Mouse (Mus musculus): ENCODE measurements at regions not wholly inside any gene's neighbourhood (a gene's known extent, or its start where the extent isn't known, plus 50 kb on each side); places are given as distances from the start of the nearest gene placed in this dataset.

- Histone ChIP-seq H3K36me3 (ENCODE audit: control insufficient read depth, insufficient read depth) (no peaks in the 10 kb centered on the region), H3K4me3 (ENCODE audit: low read length) (peak overlapping the region; percentile 35), H3K4me2 (ENCODE audit: low read depth, low read length) (peak overlapping the region; percentile 61), H3K27me3 (ENCODE audit: control insufficient read depth, insufficient read depth, low read length) (no peaks in the 10 kb centered on the region), H3K9ac (ENCODE audit: low read length) (peak overlapping the region; percentile 61; the same call in 1 of the 2 replicates), H3K27ac (ENCODE audit: low read length) (no peak overlapping the region), H3K9me3 (replicated peaks; ENCODE audit: control insufficient read depth, low read length) (no peaks in the 10 kb centered on the region), H3K4me1 (ENCODE audit: control insufficient read depth, insufficient read depth, low read length) (peaks cover 4% of the 10 kb centered on the region)
- WGBS, result 11% methylated on average over 14 of the region's 14 CpGs
- ATAC-seq (replicated peaks; ENCODE audit: extremely low read depth, insufficient read depth, low FRiP score), result peak; percentile 45
These were observed 92.9 kb upstream of the Castor2 start for GRCm38 (mm10) chr5:134006470-134007126.

- WGBS, result 58% methylated on average over 3 of the region's 3 CpGs
- Histone ChIP-seq H3K4me1 (ENCODE audit: control insufficient read depth, insufficient read depth, low read length) (peaks cover 4% of the 10 kb centered on the region), H3K27ac (ENCODE audit: low read length) (no peak overlapping the region), H3K4me3 (ENCODE audit: low read length) (no peak overlapping the region), H3K27me3 (ENCODE audit: control insufficient read depth, insufficient read depth, low read length) (no peaks in the 10 kb centered on the region), H3K9me3 (replicated peaks; ENCODE audit: control insufficient read depth, low read length) (no peaks in the 10 kb centered on the region), H3K36me3 (ENCODE audit: control insufficient read depth, insufficient read depth) (no peaks in the 10 kb centered on the region), H3K9ac (ENCODE audit: low read length) (no peak overlapping the region), H3K4me2 (ENCODE audit: low read depth, low read length) (no peak overlapping the region)
- ATAC-seq (replicated peaks; ENCODE audit: extremely low read depth, insufficient read depth, low FRiP score), result no peak
These were observed 93.5 kb upstream of the Castor2 start for GRCm38 (mm10) chr5:134006001-134006400.

- 39% methylated on average over 3 of the region's 3 CpGs for WGBS
These were observed 99.4 kb upstream of the Castor2 start for GRCm38 (mm10) chr5:134000100-134000499.

GRCm38 (mm10) chr5:133999698-134000097 is 99.8 kb upstream of the Castor2 start:
- H3K27ac ChIP-seq (ENCODE audit: low read length), result no peak overlapping the region
- WGBS, result 31% methylated on average over 5 of the region's 5 CpGs
- no peaks in the 10 kb centered on the region for H3K27me3 ChIP-seq (ENCODE audit: control insufficient read depth, insufficient read depth, low read length)
- no peak overlapping the region for H3K4me3 ChIP-seq (ENCODE audit: low read length)
- H3K9ac ChIP-seq (ENCODE audit: low read length), result no peak overlapping the region
- no peak for ATAC-seq (replicated peaks; ENCODE audit: extremely low read depth, insufficient read depth, low FRiP score)
- no peaks in the 10 kb centered on the region for H3K36me3 ChIP-seq (ENCODE audit: control insufficient read depth, insufficient read depth)
- no peak overlapping the region for H3K4me2 ChIP-seq (ENCODE audit: low read depth, low read length)
- no peaks in the 10 kb centered on the region for H3K4me1 ChIP-seq (ENCODE audit: control insufficient read depth, insufficient read depth, low read length)
- H3K9me3 ChIP-seq (replicated peaks; ENCODE audit: control insufficient read depth, low read length), result 0 out of 2 replicates have a peak, but pooled peaks cover 3% of the 10 kb centered on the region

More at GRCm38 (mm10) chr5:134000100-134000499, 99.4 kb upstream of the Castor2 start:
- H3K4me3 ChIP-seq (ENCODE audit: low read length), result no peak overlapping the region
- no peak for ATAC-seq (replicated peaks; ENCODE audit: extremely low read depth, insufficient read depth, low FRiP score)
- 0 out of 2 replicates have a peak, but pooled peaks cover 3% of the 10 kb centered on the region for H3K9me3 ChIP-seq (replicated peaks; ENCODE audit: control insufficient read depth, low read length)
- no peak overlapping the region for H3K27ac ChIP-seq (ENCODE audit: low read length)
- no peak overlapping the region for H3K4me2 ChIP-seq (ENCODE audit: low read depth, low read length)
- H3K36me3 ChIP-seq (ENCODE audit: control insufficient read depth, insufficient read depth), result no peaks in the 10 kb centered on the region
- no peaks in the 10 kb centered on the region for H3K4me1 ChIP-seq (ENCODE audit: control insufficient read depth, insufficient read depth, low read length)
- no peaks in the 10 kb centered on the region for H3K27me3 ChIP-seq (ENCODE audit: control insufficient read depth, insufficient read depth, low read length)
- no peak overlapping the region for H3K9ac ChIP-seq (ENCODE audit: low read length)

- no peak overlapping the region for H3K9ac ChIP-seq (ENCODE audit: low read length)
- ATAC-seq (replicated peaks; ENCODE audit: extremely low read depth, insufficient read depth, low FRiP score), result no peak
- H3K9me3 ChIP-seq (replicated peaks; ENCODE audit: control insufficient read depth, low read length), result no peaks in the 10 kb centered on the region
- no peak overlapping the region for H3K4me3 ChIP-seq (ENCODE audit: low read length)
- 80% methylated on average over 2 of the region's 2 CpGs for WGBS
- peaks cover 3% of the 10 kb centered on the region; the same call in 1 of the 2 replicates for H3K27me3 ChIP-seq (ENCODE audit: control insufficient read depth, insufficient read depth, low read length)
- no peaks in the 10 kb centered on the region; the same call in 1 of the 2 replicates for H3K4me1 ChIP-seq (ENCODE audit: control insufficient read depth, insufficient read depth, low read length)
- H3K36me3 ChIP-seq (ENCODE audit: control insufficient read depth, insufficient read depth), result no peaks in the 10 kb centered on the region
- no peak overlapping the region for H3K27ac ChIP-seq (ENCODE audit: low read length)
- H3K4me2 ChIP-seq (ENCODE audit: low read depth, low read length), result no peak overlapping the region
These were observed 107.5 kb upstream of the Castor2 start for GRCm38 (mm10) chr5:133991994-133992393.

- Histone ChIP-seq H3K4me3 (ENCODE audit: low read length) (no peak overlapping the region), H3K36me3 (ENCODE audit: control insufficient read depth, insufficient read depth) (no peaks in the 10 kb centered on the region), H3K9me3 (replicated peaks; ENCODE audit: control insufficient read depth, low read length) (no peaks in the 10 kb centered on the region), H3K9ac (ENCODE audit: low read length) (no peak overlapping the region), H3K27me3 (ENCODE audit: control insufficient read depth, insufficient read depth, low read length) (peaks cover 3% of the 10 kb centered on the region; the same call in 1 of the 2 replicates), H3K4me1 (ENCODE audit: control insufficient read depth, insufficient read depth, low read length) (no peaks in the 10 kb centered on the region; the same call in 1 of the 2 replicates), H3K27ac (ENCODE audit: low read length) (no peak overlapping the region), H3K4me2 (ENCODE audit: low read depth, low read length) (no peak overlapping the region)
- no peak for ATAC-seq (replicated peaks; ENCODE audit: extremely low read depth, insufficient read depth, low FRiP score)
- WGBS, result 25% methylated on average over 3 of the region's 3 CpGs
These were observed 108.0 kb upstream of the Castor2 start for GRCm38 (mm10) chr5:133991556-133991955.

- Histone ChIP-seq H3K4me2 (ENCODE audit: low read depth, low read length) (no peak overlapping the region), H3K4me1 (ENCODE audit: control insufficient read depth, insufficient read depth, low read length) (no peaks in the 10 kb centered on the region), H3K27ac (ENCODE audit: low read length) (no peak overlapping the region), H3K36me3 (ENCODE audit: control insufficient read depth, insufficient read depth) (no peaks in the 10 kb centered on the region), H3K9me3 (replicated peaks; ENCODE audit: control insufficient read depth, low read length) (no peaks in the 10 kb centered on the region), H3K27me3 (ENCODE audit: control insufficient read depth, insufficient read depth, low read length) (peaks cover 6% of the 10 kb centered on the region; the same call in 1 of the 2 replicates), H3K4me3 (ENCODE audit: low read length) (no peak overlapping the region), H3K9ac (ENCODE audit: low read length) (no peak overlapping the region)
- 9% methylated on average over 13 of the region's 15 CpGs for WGBS
- no peak for ATAC-seq (replicated peaks; ENCODE audit: extremely low read depth, insufficient read depth, low FRiP score)
These were observed 116.1 kb upstream of the Castor2 start for GRCm38 (mm10) chr5:133983249-133983966.

GRCm38 (mm10) chr5:133970421-133970914 is 129.0 kb upstream of the Castor2 start:
- no peak overlapping the region for H3K4me2 ChIP-seq (ENCODE audit: low read depth, low read length)
- H3K4me1 ChIP-seq (ENCODE audit: control insufficient read depth, insufficient read depth, low read length), result no peaks in the 10 kb centered on the region
- 42% methylated on average over 12 of the region's 12 CpGs for WGBS
- 0 out of 2 replicates have a peak, but pooled peaks cover 2% of the 10 kb centered on the region for H3K27me3 ChIP-seq (ENCODE audit: control insufficient read depth, insufficient read depth, low read length)
- H3K9me3 ChIP-seq (replicated peaks; ENCODE audit: control insufficient read depth, low read length), result peaks cover 5% of the 10 kb centered on the region; the same call in 1 of the 2 replicates
- H3K36me3 ChIP-seq (ENCODE audit: control insufficient read depth, insufficient read depth), result no peaks in the 10 kb centered on the region
- no peak overlapping the region for H3K9ac ChIP-seq (ENCODE audit: low read length)
- H3K27ac ChIP-seq (ENCODE audit: low read length), result no peak overlapping the region
- ATAC-seq (replicated peaks; ENCODE audit: extremely low read depth, insufficient read depth, low FRiP score), result no peak
- no peak overlapping the region for H3K4me3 ChIP-seq (ENCODE audit: low read length)

GRCm38 (mm10) chr5:133963301-133963700 is 136.2 kb upstream of the Castor2 start:
- H3K36me3 ChIP-seq (ENCODE audit: control insufficient read depth, insufficient read depth), result no peaks in the 10 kb centered on the region
- H3K4me1 ChIP-seq (ENCODE audit: control insufficient read depth, insufficient read depth, low read length), result no peaks in the 10 kb centered on the region
- no peak for ATAC-seq (replicated peaks; ENCODE audit: extremely low read depth, insufficient read depth, low FRiP score)
- no peak overlapping the region for H3K27ac ChIP-seq (ENCODE audit: low read length)
- peaks cover 5% of the 10 kb centered on the region; the same call in 1 of the 2 replicates for H3K9me3 ChIP-seq (replicated peaks; ENCODE audit: control insufficient read depth, low read length)
- H3K27me3 ChIP-seq (ENCODE audit: control insufficient read depth, insufficient read depth, low read length), result no peaks in the 10 kb centered on the region
- no peak overlapping the region for H3K4me3 ChIP-seq (ENCODE audit: low read length)
- 89% methylated on average over 5 of the region's 5 CpGs for WGBS
- no peak overlapping the region for H3K9ac ChIP-seq (ENCODE audit: low read length)
- no peak overlapping the region for H3K4me2 ChIP-seq (ENCODE audit: low read depth, low read length)

Measured in heart, embryonic 16.5 days (tissue).